Mouse (Mus musculus) MEL (cell line): Measurements from ENCODE around the gene Rin1. TPM values are rescaled to one million over a fixed set of nuclear protein-coding genes. Genes with fewer than 3 reads are reported as not detected.

Experiments
- DNase-seq: peaks from one replicate; pipeline ENCODE4 v3.0.0; 2011; ENCODE audit warnings: low read depth, low spot score
- H3K27ac ChIP-seq: 2 replicates; pipeline ENCODE4 v1.5.1; 2012; ENCODE audit warnings: low read depth, mild to moderate bottlenecking, control low read depth, low read length, moderate library complexity; ENCODE audit not compliant: control insufficient read depth
- H3K27me3 ChIP-seq, 2 experiments: fragments of 150-350 bp in 1 of 2; sonication (generic) in 1 of 2; 2 replicates each; pipeline ENCODE4 v1.6.1; 2012; ENCODE audit warnings: low read length in 2 of 2, mild to moderate bottlenecking in 2 of 2, improper control_type of control experiment in 1 of 2, moderate library complexity in 1 of 2; ENCODE audit not compliant: insufficient read depth in 2 of 2, control insufficient read depth in 1 of 2
- H3K36me3 ChIP-seq, 2 experiments: 2 replicates each; pipeline ENCODE4 v1.6.1; 2012 to 2014; ENCODE audit warnings: low read length in 2 of 2, improper control_type of control experiment in 1 of 2, inconsistent platforms in 1 of 2, mild to moderate bottlenecking in 1 of 2; ENCODE audit not compliant: insufficient read depth in 2 of 2, control insufficient read depth in 1 of 2
- H3K4me1 ChIP-seq, 2 experiments: fragments of 150-350 bp in 1 of 2; sonication (generic) in 1 of 2; 2 replicates each; pipeline ENCODE4 v1.6.1; 2012; ENCODE audit warnings: low read length in 2 of 2, improper control_type of control experiment in 1 of 2, mild to moderate bottlenecking in 1 of 2; ENCODE audit not compliant: insufficient read depth in 2 of 2, control insufficient read depth in 1 of 2
- H3K4me3 ChIP-seq, 2 experiments: fragments of 150-350 bp in 1 of 2; sonication (generic) in 1 of 2; 2 replicates each; pipeline ENCODE4 v1.5.1; 2012; ENCODE audit warnings: low read depth in 2 of 2, low read length in 2 of 2, mild to moderate bottlenecking in 2 of 2, moderate library complexity in 2 of 2, control low read depth in 1 of 2, improper control_type of control experiment in 1 of 2; ENCODE audit not compliant: control insufficient read depth in 1 of 2, insufficient read depth in 1 of 2
- H3K79me2 ChIP-seq: 2 replicates; pipeline ENCODE4 v1.6.1; 2012; ENCODE audit warnings: mild to moderate bottlenecking, low read length, moderate library complexity; ENCODE audit not compliant: control insufficient read depth, poor library complexity, insufficient read depth
- H3K9ac ChIP-seq: 2 replicates; pipeline ENCODE4 v1.6.1; 2012; ENCODE audit warnings: low read depth, mild to moderate bottlenecking, control low read depth, low read length, moderate library complexity; ENCODE audit not compliant: control insufficient read depth, poor library complexity, severe bottlenecking
- H3K9me3 ChIP-seq: fragments of 150-350 bp; sonication (generic); replicated peaks from 2 replicates; pipeline ENCODE4 v1.6.1; 2012; ENCODE audit warnings: mild to moderate bottlenecking, low read length, improper control_type of control experiment, moderate library complexity; ENCODE audit not compliant: insufficient read depth
- CHD1 ChIP-seq: IDR thresholded peaks from 2 replicates; pipeline ENCODE4 v1.6.1; 2012; ENCODE audit warnings: low read depth, mild to moderate bottlenecking, inconsistent platforms, low read length, improper control_type of control experiment
- CHD2 ChIP-seq: IDR thresholded peaks from 2 replicates; pipeline ENCODE4 v1.6.1; 2011; ENCODE audit warnings: low read length, improper control_type of control experiment
- E2F4 ChIP-seq: IDR thresholded peaks from 2 replicates; pipeline ENCODE4 v1.6.1; 2011; ENCODE audit warnings: low read depth, low read length, improper control_type of control experiment, borderline replicate concordance
- GATA1 ChIP-seq: IDR thresholded peaks from 2 replicates; pipeline ENCODE4 v1.6.1; 2011; ENCODE audit warnings: low read depth, low read length, improper control_type of control experiment
- MAX ChIP-seq: IDR thresholded peaks from 2 replicates; pipeline ENCODE4 v1.6.1; 2011; ENCODE audit warnings: low read length, improper control_type of control experiment
- MAZ ChIP-seq: IDR thresholded peaks from 2 replicates; pipeline ENCODE4 v1.6.1; 2012; ENCODE audit warnings: low read depth, mild to moderate bottlenecking, inconsistent platforms, low read length, improper control_type of control experiment
- MEF2A ChIP-seq: IDR thresholded peaks from 2 replicates; pipeline ENCODE4 v1.6.1; 2014; ENCODE audit warnings: low read depth, mild to moderate bottlenecking, inconsistent platforms, low read length, improper control_type of control experiment; ENCODE audit not compliant: poor library complexity, insufficient replicate concordance, severe bottlenecking; ENCODE audit errors: extremely low read depth
- MYC ChIP-seq: IDR thresholded peaks from 2 replicates; pipeline ENCODE4 v1.6.1; 2011; ENCODE audit warnings: low read depth, mild to moderate bottlenecking, low read length, improper control_type of control experiment, moderate library complexity
- NRF1 ChIP-seq: IDR thresholded peaks from 2 replicates; pipeline ENCODE4 v1.6.1; 2014; ENCODE audit warnings: low read depth, mild to moderate bottlenecking, inconsistent platforms, low read length, improper control_type of control experiment, moderate library complexity; ENCODE audit not compliant: poor library complexity, insufficient read depth, severe bottlenecking
- POLR2A ChIP-seq, 2 experiments: IDR thresholded peaks; 2 replicates each; pipeline ENCODE4 v1.6.1; 2011 to 2012; ENCODE audit warnings: low read length in 2 of 2, mild to moderate bottlenecking in 2 of 2, control low read depth in 1 of 2, improper control_type of control experiment in 1 of 2, low read depth in 1 of 2, moderate library complexity in 1 of 2; ENCODE audit not compliant: control insufficient read depth in 1 of 2, insufficient read depth in 1 of 2, poor library complexity in 1 of 2
- RAD21 ChIP-seq: IDR thresholded peaks from 2 replicates; pipeline ENCODE4 v1.6.1; 2011; ENCODE audit warnings: mild to moderate bottlenecking, low read depth, low read length, improper control_type of control experiment
- SMC3 ChIP-seq: IDR thresholded peaks from 2 replicates; pipeline ENCODE4 v1.6.1; 2011; ENCODE audit warnings: low read depth, low read length, improper control_type of control experiment
- TAL1 ChIP-seq: IDR thresholded peaks from 2 replicates; pipeline ENCODE4 v1.6.1; 2012; ENCODE audit warnings: mild to moderate bottlenecking, inconsistent platforms, low read length, moderate library complexity, mixed read lengths
- USF1 ChIP-seq: IDR thresholded peaks from 2 replicates; pipeline ENCODE4 v1.6.1; 2014; ENCODE audit warnings: low read depth, mild to moderate bottlenecking, inconsistent platforms, low read length, improper control_type of control experiment, moderate library complexity
- ZNF384 ChIP-seq: IDR thresholded peaks from 2 replicates; pipeline ENCODE4 v1.6.1; 2012; ENCODE audit warnings: low read depth, mild to moderate bottlenecking, inconsistent platforms, low read length, improper control_type of control experiment
- polyA plus RNA-seq, 2 experiments: library from polyadenylated mRNA; stranded (reverse) in 1 of 2; unstranded in 1 of 2; fragments of >175 nt in 1 of 2; fragments of >200 nt in 1 of 2; gene quantifications; 2 replicates each; pipeline versions ENCODE4 v1.2.1 to v1.2.4; 2012; ENCODE audit warnings: low replicate concordance in 2 of 2, low read depth in 1 of 2; ENCODE audit not compliant: insufficient read length in 2 of 2, insufficient read depth in 1 of 2, missing spikeins in 1 of 2
- total RNA-seq: library from RNA; depleted of rRNA; stranded (reverse); fragments of 300-350 nt; gene quantifications from 2 replicates; pipeline ENCODE4 v1.2.3, GENCODE M21; 2012

Gene Rin1
- total and polyA plus RNA-seq, 3 experiments: 0.42 to 1.3 TPM; not detected in 1

- Histone ChIP-seq H3K9me3 (no peaks in the 10 kb centered on the region), H3K4me1 (peaks cover 7 to 14% of the 10 kb centered on the region in 2 experiments; a peak in 3 of 4 replicates), H3K4me3 (no peak overlapping the region), H3K27ac (no peak overlapping the region), H3K36me3 (peaks cover 2 to 7% of the 10 kb centered on the region in 2 experiments; a peak in 3 of 4 replicates)
- no peak for TF ChIP-seq CHD1
- TF ChIP-seq TAL1: no peak
- TF ChIP-seq MAZ: no peak
- TF ChIP-seq MAX: no peak
- TF ChIP-seq POLR2A (IDR thresholded peaks at IDR 0.05; ENCODE audit: control insufficient read depth in 1 of 2, insufficient read depth in 1 of 2, low read depth in 1 of 2, low read length in 2 of 2, poor library complexity in 1 of 2): no peak
- TF ChIP-seq E2F4: no peak
- no peak for TF ChIP-seq MEF2A
- no peak for TF ChIP-seq CHD2
- TF ChIP-seq, all 39 proteins: peak for 0
- DNase-seq: no peak
- Histone ChIP-seq H3K27me3 (no peaks in the 10 kb centered on the region), H3K79me2 (no peaks in the 10 kb centered on the region), H3K9ac (no peak overlapping the region)
Measured at GRCm38 (mm10) chr19:5051031-5051430, 750 bp downstream of the Rin1 start.

GRCm38 (mm10) chr19:5051515-5051914 lies 1.2 kb downstream of the Rin1 start:
- TF ChIP-seq MAZ: no peak
- no peak for TF ChIP-seq SMC3
- TF ChIP-seq CHD2: no peak
- TF ChIP-seq MYC: no peak
- TF ChIP-seq USF1: no peak
- no peak for TF ChIP-seq MAX
- no peak for TF ChIP-seq CHD1
- no peak for TF ChIP-seq NRF1
- no peak for TF ChIP-seq RAD21
- no peak for TF ChIP-seq GATA1
- TF ChIP-seq POLR2A (IDR thresholded peaks at IDR 0.05; ENCODE audit: control insufficient read depth in 1 of 2, insufficient read depth in 1 of 2, low read depth in 1 of 2, low read length in 2 of 2, poor library complexity in 1 of 2): no peak
- TF ChIP-seq MEF2A: no peak
- no peak for TF ChIP-seq E2F4
- TF ChIP-seq ZNF384: no peak
- H3K36me3 ChIP-seq: peaks cover 2 to 10% of the 10 kb centered on the region in 2 experiments; a peak in 3 of 4 replicates
- H3K27ac ChIP-seq: no peak overlapping the region
- H3K4me1 ChIP-seq: peaks cover 7 to 16% of the 10 kb centered on the region in 2 experiments; a peak in 3 of 4 replicates
- H3K27me3 ChIP-seq: no peaks in the 10 kb centered on the region
- no peak for DNase-seq
- no peaks in the 10 kb centered on the region for H3K79me2 ChIP-seq
- H3K4me3 ChIP-seq: no peak overlapping the region
- no peaks in the 10 kb centered on the region for H3K9me3 ChIP-seq
- no peak overlapping the region for H3K9ac ChIP-seq
